Mouse (Mus musculus): Measurements from ENCODE around the gene Dmrt3.

Dmrt3 gene

DNA sequence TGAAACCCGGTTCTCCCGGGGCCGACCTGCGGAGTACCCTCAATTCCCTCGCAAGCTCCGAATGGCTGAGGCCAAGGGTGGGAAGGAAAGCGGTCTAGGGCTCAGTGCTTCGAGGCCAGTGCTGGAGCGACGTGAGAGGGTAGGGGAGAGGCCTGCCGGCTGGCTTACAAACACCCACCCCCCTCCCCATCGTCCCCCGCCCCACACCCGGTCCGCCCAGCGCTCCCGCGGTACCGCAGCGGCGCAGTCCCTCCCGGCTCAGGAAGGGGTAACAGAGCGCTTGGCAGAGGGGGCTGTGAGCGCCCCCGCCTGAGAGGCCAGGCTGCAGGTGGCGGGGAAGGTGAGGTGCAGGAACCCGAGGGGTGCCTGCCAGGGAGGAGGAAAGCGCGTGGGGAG lies at the start of gene Dmrt3:
Gene Dmrt3, plus strand, starts transcription at position 287 of the 396 bp plus-strand sequence.
- DNase-seq (ENCODE audit: low read depth, low spot score), result no peak

DNA sequence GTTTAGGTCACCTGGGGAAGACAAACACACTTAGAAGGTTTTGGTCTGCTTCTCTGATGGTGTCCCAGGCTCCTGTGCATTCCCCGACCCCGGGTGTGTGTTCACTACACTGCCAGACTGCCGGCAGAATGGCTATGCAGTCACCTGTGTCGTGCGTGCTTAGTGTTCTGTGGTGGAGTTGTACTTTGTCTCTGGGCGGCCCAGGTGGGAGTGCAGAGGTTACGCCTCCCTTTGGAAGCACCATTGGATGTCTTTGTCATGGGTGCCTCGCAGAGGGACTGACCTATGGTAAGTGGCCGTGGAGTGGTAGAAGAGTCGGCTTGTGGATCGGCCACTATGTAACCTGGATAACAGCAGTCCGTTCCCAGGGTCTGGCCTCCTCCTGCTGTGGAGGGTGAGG lies 45.7 kb upstream of the Dmrt3 start:
- no peak for DNase-seq (ENCODE audit: low read depth, low spot score)

DNA sequence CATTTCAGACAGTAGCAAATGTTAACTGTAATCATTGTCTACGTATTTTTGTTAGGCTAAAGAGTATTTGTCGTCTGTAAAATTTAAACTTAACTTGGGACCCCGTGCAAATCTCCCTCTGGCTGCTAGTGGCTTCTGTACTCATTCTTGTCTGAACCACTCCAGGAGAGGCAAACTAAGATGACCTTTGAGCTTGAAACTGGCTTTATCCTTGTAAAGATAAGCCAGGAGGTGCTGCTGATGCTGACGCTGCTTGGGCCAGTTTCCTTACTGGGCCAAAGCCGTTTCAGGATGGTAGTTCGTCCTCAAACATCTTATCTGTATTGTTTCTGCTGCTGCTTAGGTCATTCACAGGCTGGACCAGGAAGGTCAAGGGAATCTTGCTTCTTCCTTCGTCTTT lies 40.3 kb upstream of the Dmrt3 start:
- DNase-seq (ENCODE audit: low read depth, low spot score), result no peak

DNA sequence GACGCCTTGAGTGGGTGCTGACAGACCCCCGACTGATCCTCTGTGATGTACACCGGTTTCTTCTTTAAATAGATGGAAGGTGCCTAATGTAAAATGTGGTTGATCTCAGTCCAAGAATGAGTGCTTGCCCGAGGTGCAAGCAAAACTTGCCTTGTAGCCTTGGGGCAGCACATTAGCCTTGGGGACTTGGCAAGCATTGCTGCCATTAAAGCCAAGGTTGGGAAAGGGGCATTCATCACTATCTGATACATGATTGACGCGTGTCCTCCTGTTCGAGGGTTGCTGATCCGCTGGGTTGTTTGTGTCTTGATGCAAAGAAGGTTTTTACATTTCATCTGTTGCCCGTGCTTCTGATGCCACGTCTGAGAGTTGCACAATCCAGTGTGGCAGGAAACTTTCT lies 35.7 kb upstream of the Dmrt3 start:
- no peak for DNase-seq (ENCODE audit: low read depth, low spot score)

DNA sequence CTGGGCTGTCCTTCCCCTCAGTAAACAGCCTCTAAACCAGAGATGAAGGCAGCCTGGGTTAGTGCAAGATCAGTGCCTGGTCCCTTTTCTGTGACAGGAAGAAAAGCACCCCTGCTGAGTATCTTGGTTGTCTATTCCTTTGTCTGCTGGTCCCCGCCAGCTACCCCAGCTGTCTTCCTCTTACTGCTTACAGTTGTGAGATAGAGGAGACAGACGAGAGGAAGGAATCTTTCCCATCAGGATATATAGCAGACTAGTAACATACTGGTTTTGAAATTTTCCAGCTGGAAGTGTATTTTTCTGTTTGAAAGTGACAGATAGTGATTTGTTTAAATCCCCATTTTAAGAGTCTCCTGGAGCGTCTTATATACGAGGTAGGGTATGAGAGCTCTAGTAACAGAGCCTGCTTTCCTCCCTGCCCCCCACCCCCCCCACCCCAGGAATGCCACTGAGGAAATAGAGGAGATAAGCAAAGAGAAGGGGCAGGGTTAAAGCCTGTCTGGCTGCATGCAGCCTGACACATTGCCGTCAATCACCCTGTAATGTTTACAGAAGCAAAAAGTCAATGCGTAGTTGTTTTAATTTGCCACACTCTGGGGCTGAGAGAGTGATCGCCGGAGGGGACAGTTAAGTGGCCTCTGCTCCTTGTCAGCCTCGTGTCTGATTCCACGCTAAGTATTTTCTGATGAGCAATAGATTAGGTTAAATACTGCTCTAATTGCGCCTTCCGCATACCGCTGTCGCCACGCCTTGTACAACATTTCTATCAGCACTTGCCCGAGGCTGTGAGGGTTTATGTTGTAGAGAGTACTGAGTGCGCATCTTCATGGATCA lies 34.9 kb upstream of the Dmrt3 start:
- no peak for DNase-seq (ENCODE audit: low read depth, low spot score)

DNA sequence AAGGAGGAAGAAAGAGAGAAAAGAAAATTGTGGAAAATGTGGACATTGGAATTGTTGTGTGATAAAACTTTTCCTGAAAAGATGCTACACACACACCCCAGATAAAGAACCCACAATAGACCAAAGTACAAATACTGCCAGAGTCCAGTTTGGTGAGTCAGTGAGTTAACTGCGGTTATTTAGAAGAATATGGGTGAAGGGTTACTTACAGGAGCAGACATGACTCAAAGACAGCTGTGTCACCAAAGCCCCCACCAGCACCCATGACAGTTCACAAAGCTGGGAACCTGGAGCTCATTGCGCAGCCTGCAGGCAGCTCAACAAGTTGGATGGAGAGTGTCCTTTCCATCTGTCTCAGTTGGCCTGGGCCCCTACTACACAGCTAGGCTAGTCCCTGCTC lies 31.7 kb upstream of the Dmrt3 start:
- no peak for DNase-seq (ENCODE audit: low read depth, low spot score)

DNA sequence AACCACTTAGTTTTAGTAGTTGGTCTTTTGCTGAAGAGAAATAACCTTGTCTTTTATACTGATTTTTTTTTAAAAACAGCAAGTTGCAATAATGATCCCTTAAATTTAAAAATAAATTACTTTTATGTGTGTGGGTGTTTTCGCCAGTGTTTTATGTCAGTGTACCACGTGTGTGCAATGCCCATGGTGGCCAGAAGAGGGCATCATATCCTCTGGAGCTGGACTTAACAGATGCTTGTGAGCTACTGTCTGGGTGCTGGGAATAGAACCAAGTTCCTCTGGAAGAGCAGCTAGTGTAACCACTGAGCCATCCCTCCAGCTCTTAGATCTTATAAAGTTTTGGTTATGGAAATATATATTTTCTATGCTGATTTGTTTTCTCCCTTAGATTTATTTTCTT lies 30.7 kb upstream of the Dmrt3 start:
- no peak for DNase-seq (ENCODE audit: low read depth, low spot score)

DNA sequence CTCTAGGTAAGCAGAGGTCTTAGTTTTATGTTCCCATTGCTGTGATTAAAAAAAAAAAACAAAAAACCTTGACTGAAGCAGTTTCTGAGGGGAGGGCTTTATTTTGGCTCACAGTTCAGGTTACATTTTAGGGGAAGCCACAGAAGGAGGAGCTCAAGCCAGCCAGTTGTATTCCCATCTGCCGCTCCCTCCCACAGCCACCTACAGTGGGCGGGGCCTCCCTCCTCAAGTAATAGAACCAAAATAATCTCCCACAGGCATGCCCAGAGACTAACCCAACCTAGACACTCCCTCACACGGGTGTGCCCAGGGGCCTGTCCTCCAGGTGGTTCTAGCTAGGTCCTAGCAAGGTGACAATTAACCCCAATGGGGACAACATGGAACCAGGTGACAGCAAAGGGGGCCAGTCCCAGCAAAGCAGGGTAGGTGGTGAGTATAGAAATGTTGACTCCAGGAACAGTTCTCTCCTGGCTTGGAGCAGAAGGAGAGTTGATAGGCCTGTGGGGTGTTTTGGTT lies 12.3 kb upstream of the Dmrt3 start:
- DNase-seq (ENCODE audit: low read depth, low spot score), result no peak

DNA sequence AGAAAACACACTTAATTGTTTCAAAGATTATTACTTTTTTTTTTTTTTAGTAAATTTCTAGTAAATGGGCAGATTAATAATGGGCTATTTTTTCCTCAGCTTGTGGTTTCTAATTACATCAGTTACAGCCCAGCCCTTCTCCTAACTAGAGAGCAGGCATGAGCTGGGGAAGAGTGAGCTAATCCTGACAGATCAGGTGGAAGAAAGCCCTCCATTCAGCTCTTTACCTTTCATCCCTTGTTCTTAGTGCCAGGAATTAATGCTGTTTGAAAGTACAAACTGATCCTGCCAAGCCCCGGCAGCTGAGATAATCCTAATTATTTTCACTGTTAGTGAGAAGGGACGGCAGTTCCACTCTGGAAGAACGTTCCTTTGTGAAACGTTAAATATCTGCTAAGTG lies 11.5 kb upstream of the Dmrt3 start:
- DNase-seq (ENCODE audit: low read depth, low spot score), result no peak

DNA sequence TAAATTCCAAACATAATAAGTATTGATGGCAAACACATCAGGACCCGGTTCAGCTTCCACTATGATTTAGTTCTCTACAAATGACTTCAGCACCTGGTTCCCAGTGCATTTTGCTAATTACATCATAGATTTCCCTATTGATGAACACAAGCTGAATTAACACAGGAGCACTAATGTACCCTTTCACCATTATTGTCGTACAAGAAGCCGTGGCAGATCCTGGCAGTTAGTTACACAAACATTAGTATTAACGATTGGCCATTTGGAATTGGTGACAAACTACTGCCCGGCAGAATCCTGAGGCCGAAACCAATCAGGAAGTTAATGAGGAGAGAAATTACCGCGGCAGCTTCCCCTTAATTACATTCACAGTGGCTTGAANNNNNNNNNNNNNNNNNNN lies 8.1 kb upstream of the Dmrt3 start:
- DNase-seq (ENCODE audit: low read depth, low spot score), result no peak

DNA sequence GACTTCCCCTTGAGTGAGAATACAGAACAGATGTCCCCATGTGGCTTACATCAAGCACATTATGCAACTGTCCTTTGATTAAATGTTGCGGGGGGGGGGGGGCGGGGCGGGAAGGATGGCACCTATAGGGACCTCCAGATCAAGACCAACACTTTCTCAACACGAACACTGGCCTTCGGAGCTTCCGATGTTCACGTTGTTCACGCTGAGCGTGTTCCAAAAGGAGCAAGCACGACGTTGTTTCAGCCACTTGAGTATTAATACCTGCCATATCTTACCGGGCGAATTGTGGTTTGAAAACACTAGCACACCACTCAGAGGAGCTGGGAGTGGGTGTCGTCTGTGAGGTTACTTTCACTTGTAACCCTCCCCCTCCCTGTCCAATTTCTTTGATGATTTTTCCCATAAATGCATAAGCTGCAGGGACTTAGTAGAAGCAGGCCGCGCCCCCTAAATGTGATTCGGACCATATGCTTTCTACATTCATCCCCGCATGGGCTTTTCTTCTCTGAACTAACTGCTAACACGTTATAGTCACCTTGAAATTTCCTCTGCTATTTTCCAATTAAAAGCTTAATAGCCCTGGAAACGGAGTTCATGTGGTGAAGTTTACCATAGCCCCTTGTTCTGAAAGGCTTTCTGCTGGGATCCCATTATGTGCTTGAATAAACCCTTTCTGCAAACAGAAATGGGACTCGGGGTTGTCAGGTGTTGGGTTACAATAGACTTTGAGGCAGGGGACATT lies 2.5 kb upstream of the Dmrt3 start:
- no peak for DNase-seq (ENCODE audit: low read depth, low spot score)

DNA sequence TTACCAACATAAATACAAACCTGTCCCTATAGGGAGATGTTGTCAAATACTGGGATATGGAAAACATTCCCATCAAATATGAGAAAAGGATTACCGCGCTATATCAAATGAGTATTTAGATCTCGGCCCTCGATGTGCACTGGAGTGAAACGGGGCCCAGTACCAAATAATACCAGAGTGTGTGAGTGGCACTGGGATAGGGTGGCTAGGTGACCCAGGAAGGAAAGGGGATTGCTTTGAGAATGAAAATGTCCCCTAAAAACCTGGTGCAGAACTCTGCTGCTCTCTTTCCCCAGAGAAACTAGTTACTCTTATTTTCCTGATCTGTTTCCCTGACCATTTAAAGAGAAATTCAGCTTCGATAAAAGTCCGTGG lies 1.9 kb upstream of the Dmrt3 start:
- DNase-seq (ENCODE audit: low read depth, low spot score), result no peak

DNA sequence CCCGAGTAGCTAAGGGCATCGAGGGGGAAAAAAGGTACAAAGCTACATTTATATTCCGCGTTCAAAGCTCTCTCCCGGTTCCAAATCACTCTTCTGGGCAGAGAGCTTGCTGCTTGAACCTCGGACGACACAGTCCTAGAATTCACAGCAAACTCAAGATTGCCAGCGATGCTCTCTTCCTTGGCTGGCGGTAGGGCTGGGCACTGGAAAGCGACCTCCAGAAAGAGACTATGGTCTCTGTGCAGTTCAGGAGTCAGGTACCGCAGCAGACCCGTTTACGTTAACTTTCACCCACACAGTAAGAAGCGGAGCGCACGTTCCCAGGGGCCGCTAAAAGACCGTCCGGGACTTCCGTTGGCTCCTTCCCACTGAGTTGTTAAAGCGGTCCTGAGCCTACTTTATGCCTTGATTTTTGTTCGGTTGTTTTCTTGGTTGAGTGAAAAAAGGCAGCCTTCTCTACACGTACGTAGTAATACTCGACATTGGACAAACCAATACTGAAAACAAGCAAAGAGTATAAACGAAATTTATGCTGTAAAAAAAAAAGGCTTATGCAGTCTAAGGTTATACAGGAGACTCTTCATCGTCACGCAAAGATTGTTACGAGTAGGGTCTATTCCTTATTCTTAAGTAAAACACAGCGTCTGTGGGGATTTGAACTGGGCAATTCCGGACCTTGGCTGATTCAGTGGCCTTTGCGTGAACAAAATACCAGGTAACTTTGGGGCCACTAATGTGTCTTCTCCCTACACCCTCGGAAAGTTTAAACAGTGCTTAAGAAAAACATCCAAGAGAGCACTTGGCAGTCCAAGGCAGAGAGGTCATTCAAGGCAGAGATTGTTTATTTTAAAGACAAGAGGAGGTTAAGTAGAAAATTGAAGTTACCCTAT lies 895 bp upstream of the Dmrt3 start:
- DNase-seq (ENCODE audit: low read depth, low spot score), result no peak

DNA sequence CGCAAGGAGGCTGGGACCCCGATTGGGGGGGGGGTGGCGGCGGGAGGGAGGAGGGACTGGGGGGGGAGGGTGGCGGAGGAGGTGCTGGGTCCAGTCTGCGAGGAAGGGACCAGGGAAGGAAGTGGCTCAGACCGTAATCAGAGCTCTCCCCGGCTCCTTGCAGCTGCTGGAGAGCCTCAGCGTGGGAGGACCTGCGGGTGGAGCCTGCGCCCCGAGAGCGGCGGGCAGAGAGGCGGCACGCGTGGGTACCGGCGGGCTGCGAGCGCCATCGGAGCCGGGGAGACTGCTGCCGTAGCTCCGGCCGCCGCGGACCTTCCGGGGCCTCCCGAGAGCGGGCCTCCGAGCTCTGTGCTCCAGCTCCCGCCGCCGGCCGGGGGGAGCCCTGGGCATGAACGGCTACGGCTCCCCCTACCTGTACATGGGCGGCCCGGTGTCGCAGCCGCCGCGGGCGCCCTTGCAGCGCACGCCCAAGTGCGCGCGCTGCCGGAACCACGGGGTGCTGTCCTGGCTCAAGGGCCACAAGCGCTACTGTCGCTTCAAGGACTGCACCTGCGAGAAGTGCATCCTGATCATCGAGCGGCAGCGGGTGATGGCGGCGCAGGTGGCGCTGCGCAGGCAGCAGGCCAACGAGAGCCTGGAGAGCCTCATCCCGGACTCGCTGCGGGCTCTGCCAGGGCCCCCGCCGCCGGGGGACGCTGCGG lies 460 bp downstream of the Dmrt3 start:
- DNase-seq (ENCODE audit: low read depth, low spot score), result no peak

DNA sequence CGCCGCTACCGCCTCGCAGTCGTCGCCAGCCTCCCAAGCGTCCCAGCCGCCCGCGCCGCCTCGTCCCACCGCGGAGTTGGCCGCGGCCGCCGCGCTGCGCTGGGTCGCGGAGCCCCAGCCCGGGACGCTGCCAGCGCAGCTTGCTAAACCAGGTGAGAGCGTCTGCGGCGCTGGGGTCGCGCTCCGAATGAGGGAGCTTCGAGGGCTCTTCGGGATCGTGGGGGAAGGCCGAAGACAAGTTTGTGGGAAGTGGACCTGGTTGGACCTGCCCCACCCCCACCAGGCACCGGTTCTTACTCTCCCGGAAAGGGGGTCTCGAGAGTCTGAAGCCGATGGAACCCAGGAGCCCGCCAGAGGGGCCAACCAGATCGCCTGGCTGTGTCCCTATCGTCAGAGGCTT lies 1.0 kb downstream of the Dmrt3 start:
- no peak for DNase-seq (ENCODE audit: low read depth, low spot score)

DNA sequence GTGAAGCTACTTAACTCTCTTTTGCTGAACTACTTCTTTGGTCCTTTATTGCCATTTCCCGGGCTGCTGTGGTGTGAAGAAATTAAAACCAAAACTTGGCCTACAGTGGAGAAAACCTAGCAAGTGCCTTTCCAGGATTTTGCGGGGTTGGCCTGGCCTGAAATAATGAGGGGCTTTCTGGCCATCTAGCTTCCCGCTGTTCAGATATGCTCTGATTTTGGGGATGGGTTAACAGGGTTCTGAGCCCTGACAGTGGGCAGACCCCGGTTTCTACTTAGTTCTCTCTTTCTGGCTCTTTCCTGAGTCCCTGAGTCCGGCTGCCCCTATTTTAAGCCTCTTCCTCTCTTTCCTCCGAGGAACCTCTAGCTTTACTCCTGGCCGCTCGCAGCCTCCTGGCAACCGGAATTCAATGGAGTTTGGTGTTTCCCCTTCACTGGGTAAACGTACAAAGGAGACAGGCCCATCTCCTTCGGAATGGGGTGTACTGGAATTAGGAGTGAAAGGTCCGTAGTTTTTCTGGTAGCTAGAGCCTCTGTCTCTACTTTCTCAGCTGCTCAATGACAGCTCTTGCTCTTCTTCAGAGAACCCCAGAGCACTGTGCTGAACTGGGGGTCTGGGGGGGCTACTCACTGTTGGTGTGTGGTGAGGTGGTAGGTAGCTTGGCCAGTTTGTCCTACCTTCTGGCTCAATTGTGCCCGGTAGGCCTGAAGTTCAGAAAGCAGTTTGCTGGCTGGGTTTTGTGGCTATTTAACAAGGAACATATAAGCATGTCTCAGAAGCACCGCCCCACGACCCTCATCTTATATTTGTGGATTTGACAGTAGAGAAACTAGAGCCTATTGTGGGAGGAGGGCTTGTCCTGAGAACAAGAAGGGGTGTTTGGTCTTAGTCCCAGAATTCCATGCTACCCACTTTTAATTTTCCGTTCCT lies 2.0 kb downstream of the Dmrt3 start:
- no peak for DNase-seq (ENCODE audit: low read depth, low spot score)

DNA sequence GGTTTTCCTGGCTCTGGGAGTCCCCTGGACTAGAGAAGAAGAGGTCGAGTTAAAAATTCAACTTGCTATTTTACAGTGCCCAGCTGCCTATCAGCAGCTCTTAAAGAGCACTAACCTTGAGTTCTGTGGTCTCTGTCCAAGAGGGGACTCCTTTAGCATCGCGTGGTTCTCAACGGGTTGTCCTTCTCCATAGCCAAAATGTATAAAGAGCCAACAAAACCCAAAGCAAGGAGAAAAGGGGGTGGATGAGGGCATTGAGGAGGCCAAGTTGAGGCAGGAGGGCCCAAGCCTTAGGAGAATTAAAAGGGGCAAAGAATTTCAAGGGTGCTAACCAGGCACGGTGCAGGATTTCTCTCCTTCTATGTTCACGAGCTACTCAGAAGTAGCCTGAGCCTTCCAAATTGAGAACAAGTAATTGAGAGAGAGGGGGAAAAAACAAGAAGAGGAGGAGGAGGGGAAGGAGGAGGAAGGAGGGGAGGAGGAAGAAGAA lies 2.8 kb downstream of the Dmrt3 start:
- no peak for DNase-seq (ENCODE audit: low read depth, low spot score)

DNA sequence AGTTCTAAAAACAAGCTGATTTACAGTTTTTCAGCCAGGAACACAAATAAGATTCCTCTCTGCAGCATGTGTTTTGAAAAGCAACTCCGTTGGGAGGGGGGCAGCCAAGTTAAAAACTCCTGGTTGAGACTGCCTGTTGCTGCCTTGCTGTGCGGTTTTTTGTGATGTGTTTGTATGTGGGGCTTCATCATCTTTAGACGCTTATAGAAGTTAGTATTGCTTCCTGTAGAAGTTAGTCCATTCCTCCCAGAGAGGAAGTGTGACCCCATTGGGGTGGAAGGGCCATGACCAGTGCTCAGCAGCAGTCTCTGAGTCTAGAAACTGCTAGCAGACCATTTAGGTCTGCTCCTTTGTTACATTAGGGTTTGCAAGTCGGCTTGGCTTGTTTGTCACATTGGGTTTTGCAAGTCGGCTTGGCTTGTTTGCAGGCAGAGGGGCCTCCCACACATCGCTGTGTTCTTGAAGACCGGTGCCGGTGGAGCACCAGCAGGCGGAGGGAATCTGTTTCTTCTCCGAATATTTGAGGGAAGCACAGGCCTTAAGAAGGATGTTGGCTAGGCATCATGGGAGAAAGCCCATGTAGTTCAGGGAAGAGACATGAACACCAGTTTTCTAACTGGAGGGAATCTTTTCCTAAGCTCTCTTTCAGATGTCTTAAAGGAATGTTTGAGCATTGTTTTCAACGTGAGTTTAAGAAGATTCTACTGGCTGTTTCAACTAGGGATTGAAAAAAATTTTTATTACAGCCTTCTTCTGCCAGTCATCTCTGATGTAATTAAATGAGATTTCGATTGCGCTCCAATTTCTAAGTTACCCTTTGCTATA lies 3.6 kb downstream of the Dmrt3 start:
- no peak for DNase-seq (ENCODE audit: low read depth, low spot score)

DNA sequence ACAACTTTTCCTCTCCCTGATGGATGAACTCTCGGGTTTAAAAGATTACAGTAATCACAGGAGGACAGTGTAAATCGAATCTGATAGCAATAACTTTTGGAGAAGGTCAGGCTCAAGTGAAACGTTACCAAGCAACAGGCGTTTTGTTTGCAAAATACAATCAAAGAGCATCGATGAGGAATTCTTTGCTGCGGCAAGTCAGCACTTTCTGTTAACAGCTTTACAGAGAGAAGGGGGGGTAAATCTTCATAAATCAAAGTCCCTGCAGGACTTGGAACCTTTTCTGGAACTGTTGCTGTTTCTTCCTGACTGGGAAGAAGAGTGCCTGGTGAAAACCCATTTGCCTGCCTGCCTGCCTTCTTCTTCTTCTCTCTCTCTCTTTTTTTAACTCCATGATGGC lies 5.8 kb downstream of the Dmrt3 start:
- DNase-seq (ENCODE audit: low read depth, low spot score), result no peak

Data from telencephalon, adult 2 months (tissue).